Mouse (Mus musculus) megakaryocyte, embryonic 14.5 days (primary cell): ENCODE results near the gene Serac1.

Experiments
- FLI1 ChIP-seq: IDR thresholded peaks from 2 replicates; pipeline ENCODE4 v1.6.1; 2012; ENCODE audit warnings: low read length, inconsistent platforms, mixed read lengths
- GATA1 ChIP-seq: IDR thresholded peaks from 3 replicates; pipeline ENCODE4 v1.6.1; 2012; ENCODE audit warnings: mixed read lengths, low read length, inconsistent platforms, borderline replicate concordance

DNA sequence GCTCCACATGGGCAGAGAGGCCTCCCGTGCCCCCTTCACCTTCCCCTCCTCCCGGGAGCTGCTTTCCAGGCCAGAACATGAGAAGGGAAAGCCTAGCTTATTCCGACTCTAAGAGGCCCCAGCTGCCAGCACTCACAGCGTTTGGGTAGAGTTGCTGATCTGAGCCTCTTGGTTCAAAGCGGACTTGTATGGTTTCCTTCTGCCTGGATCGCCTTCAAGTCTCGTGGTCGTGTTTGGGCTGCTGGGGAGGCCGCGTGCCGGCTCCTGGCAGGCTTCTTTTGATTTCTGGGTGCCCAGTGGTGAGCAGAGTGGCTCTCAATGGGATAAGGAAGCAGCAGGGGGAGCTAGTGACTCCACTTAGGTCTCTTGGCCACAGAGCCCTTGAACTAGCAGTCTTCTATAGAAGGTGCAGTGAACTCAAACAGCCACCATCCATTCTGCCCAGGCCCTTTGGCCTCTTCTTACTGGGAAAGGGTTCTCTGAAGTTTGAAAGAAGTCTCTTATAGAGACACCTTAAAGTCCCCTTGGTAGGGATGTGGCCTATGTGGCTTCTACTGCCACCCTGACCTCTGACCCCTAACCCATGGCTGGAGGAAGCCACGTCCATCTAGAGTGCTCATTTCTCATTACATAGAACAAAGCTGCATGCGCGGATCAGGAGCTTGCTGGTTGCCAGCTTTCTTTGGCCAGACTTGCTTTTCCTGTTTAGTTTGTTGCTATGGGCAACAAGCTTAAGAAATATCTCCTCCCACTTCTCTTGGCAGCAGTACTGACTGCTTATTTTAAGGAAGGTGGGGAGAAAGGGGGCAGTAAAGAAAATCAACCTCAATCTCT lies 73.7 kb downstream of the Serac1 start:
- no peak for TF ChIP-seq GATA1
- no peak for TF ChIP-seq FLI1
